Comparison of ENCODE assay signal across 9 mouse cellular contexts in genomic region chr5:103654780-103655179, GRCm38 (mm10). TPM values are rescaled to one million over a fixed set of nuclear protein-coding genes. Genes with fewer than 3 reads are reported as not detected.
A peak's percentile ranks its signal among the peaks of the same experiment; 100 is the strongest.
DNase-seq lines count a peak whose midpoint lies in the region; ATAC-seq lines count a peak whose summit lies in the region.
"Had no signal": no experiment of that assay in that cellular context is flagged by ENCODE, and none has a peak within 500 bp of the region (broad histone marks: within the 10 kb centered on the region; RNA-seq: fewer than 3 reads in every experiment).

No protein-coding gene starts in this region.

- peaks cover 6% of the 10 kb centered on the region; the same call in 1 of the 2 replicates for H3K27me3 ChIP-seq in heart, embryonic 13.5 days (replicated peaks)
- H3K27me3 ChIP-seq in hindbrain, embryonic 13.5 days = no peaks in the 10 kb centered on the region
- H3K27me3 ChIP-seq in midbrain, embryonic 12.5 days = 0 out of 2 replicates have a peak, but pooled peaks cover 12% of the 10 kb centered on the region

- no peak for ATAC-seq in heart, embryonic 13.5 days (ENCODE audit: extremely low read depth, insufficient number of reproducible peaks, low FRiP score, low TSS enrichment)
- no peak for ATAC-seq in hindbrain, embryonic 13.5 days (ENCODE audit: low FRiP score)
- ATAC-seq in midbrain, embryonic 12.5 days (ENCODE audit: low FRiP score, low read depth) = no peak; the same call in 1 of the 2 replicates

- H3K9me3 ChIP-seq in heart, embryonic 13.5 days = no peaks in the 10 kb centered on the region
- no peaks in the 10 kb centered on the region for H3K9me3 ChIP-seq in hindbrain, embryonic 13.5 days
- no peaks in the 10 kb centered on the region for H3K9me3 ChIP-seq in midbrain, embryonic 12.5 days

- 82% methylated on average over 4 of the region's 4 CpGs for WGBS in heart, embryonic 13.5 days
- 63% methylated on average over 4 of the region's 4 CpGs for WGBS in hindbrain, embryonic 13.5 days
- WGBS in midbrain, embryonic 12.5 days = 78% methylated on average over 4 of the region's 4 CpGs

- no peaks in the 10 kb centered on the region for H3K36me3 ChIP-seq in heart, embryonic 13.5 days
- H3K36me3 ChIP-seq in hindbrain, embryonic 13.5 days = no peaks in the 10 kb centered on the region
- H3K36me3 ChIP-seq in midbrain, embryonic 12.5 days = no peaks in the 10 kb centered on the region

- H3K4me3 ChIP-seq in heart, embryonic 13.5 days = peak overlapping the region; percentile 67
- peak overlapping the region; percentile 51 for H3K4me3 ChIP-seq in hindbrain, embryonic 13.5 days
- H3K4me3 ChIP-seq in midbrain, embryonic 12.5 days = peak overlapping the region; percentile 61

- H3K9ac ChIP-seq in heart, embryonic 13.5 days = no peak overlapping the region
- H3K9ac ChIP-seq in hindbrain, embryonic 13.5 days = no peak overlapping the region
- H3K9ac ChIP-seq in midbrain, embryonic 12.5 days (replicated peaks) = no peak overlapping the region

- H3K4me1 ChIP-seq in heart, embryonic 13.5 days = peaks cover 2% of the 10 kb centered on the region; the same call in 1 of the 2 replicates
- 0 out of 2 replicates have a peak, but pooled peaks cover 4% of the 10 kb centered on the region for H3K4me1 ChIP-seq in hindbrain, embryonic 13.5 days (replicated peaks)
- H3K4me1 ChIP-seq in midbrain, embryonic 12.5 days = peaks cover 3% of the 10 kb centered on the region; the same call in 1 of the 2 replicates

- DNase-seq in heart, adult 18-20 months = no peak
- peak; percentile 60 for DNase-seq in Muller cell, postnatal 12 days (ENCODE audit: inconsistent ontology term)
- no peak for DNase-seq in embryo, embryonic 10 days (ENCODE audit: low spot score)
- no peak for DNase-seq in adrenal gland, postnatal 36 days
- DNase-seq in ovary, postnatal 10 days (ENCODE audit: low spot score) = no peak

- H3K4me2 ChIP-seq in heart, embryonic 13.5 days = peak overlapping the region; percentile 96
- H3K4me2 ChIP-seq in hindbrain, embryonic 13.5 days = peak overlapping the region; percentile 72
- H3K4me2 ChIP-seq in midbrain, embryonic 12.5 days (replicated peaks) = peak overlapping the region; percentile 94

- H3K27ac ChIP-seq in heart, embryonic 13.5 days (replicated peaks) = no peak overlapping the region
- H3K27ac ChIP-seq in hindbrain, embryonic 13.5 days = no peak overlapping the region
- H3K27ac ChIP-seq in midbrain, embryonic 12.5 days (replicated peaks) = no peak overlapping the region

RNA-seq across cellular contexts. Expression of gene 1700016H13Rik, which starts 1.0 kb away (rescaled TPM):
- polyA plus RNA-seq in heart, embryonic 13.5 days (2015; fragmentation: Nextera tagmentation; extraction: Ambion mirVana) = 0.20 TPM in 1 of 2 replicates, not detected in the other
- total RNA-seq in heart, adult 18-20 months (2021) = not detected
- polyA plus RNA-seq in hindbrain, embryonic 13.5 days (2015; fragmentation: Nextera tagmentation; extraction: Ambion mirVana) = 0.13 and 0.26 TPM in 2 replicates
- 0.16 and 0.34 TPM in 2 replicates for polyA plus RNA-seq in midbrain, embryonic 12.5 days (2016; fragmentation: Nextera tagmentation; extraction: Ambion mirVana)
- not detected for total RNA-seq in adrenal gland, postnatal 36 days (2021)
- total RNA-seq: heart, postnatal 14 days had no signal

RNA-seq across cellular contexts. Expression of gene Slc10a6, which starts 25.6 kb away (rescaled TPM):
- 0.49 and 0.57 TPM in 2 replicates for polyA plus RNA-seq in heart, embryonic 13.5 days (2015; fragmentation: Nextera tagmentation; extraction: Ambion mirVana)
- 10 to 100 TPM in 1 of 2 experiments, 1 to 10 TPM in 1; 8.2 to 10.1 TPM for total RNA-seq in heart, adult 18-20 months (2021)
- polyA plus RNA-seq in hindbrain, embryonic 13.5 days (2015; fragmentation: Nextera tagmentation; extraction: Ambion mirVana) = 0.30 and 0.43 TPM in 2 replicates
- not detected in 2 replicates for polyA plus RNA-seq in midbrain, embryonic 12.5 days (2016; fragmentation: Nextera tagmentation; extraction: Ambion mirVana)
- total RNA-seq in adrenal gland, postnatal 36 days (2021) = 1 to 10 TPM; 1.0 to 3.6 TPM

RNA-seq across cellular contexts. Expression of gene Aff1, which starts 37.4 kb away (rescaled TPM):
- polyA plus RNA-seq in heart, embryonic 13.5 days (2015; fragmentation: Nextera tagmentation; extraction: Ambion mirVana) = 6.7 and 7.4 TPM in 2 replicates
- total RNA-seq in heart, adult 18-20 months (2021) = 10 to 100 TPM; 41.7 to 55.7 TPM
- polyA plus RNA-seq in hindbrain, embryonic 13.5 days (2015; fragmentation: Nextera tagmentation; extraction: Ambion mirVana) = 2.4 and 2.7 TPM in 2 replicates
- 5.3 TPM in 2 replicates for polyA plus RNA-seq in midbrain, embryonic 12.5 days (2016; fragmentation: Nextera tagmentation; extraction: Ambion mirVana)
- total RNA-seq in adrenal gland, postnatal 36 days (2021) = 10 to 100 TPM; 40.8 to 44.1 TPM
